Mouse (Mus musculus) cortical plate, adult 2 months (tissue): ENCODE measurements around the gene Wdr25.

Source experiments
- CTCF ChIP-seq: fragments of 200-500 bp; IDR thresholded peaks from 2 replicates; pipeline ENCODE4 v1.5.1; 2011; ENCODE audit warnings: mild to moderate bottlenecking, control low read depth, low read length; ENCODE audit not compliant: insufficient read depth; ENCODE audit errors: extremely low read depth
- POLR2A ChIP-seq: fragments of 200-500 bp; IDR thresholded peaks from 2 replicates; pipeline ENCODE4 v1.6.1; 2011; ENCODE audit warnings: mild to moderate bottlenecking, low read length, control low read depth; ENCODE audit not compliant: insufficient read depth; ENCODE audit errors: extremely low read depth

DNA sequence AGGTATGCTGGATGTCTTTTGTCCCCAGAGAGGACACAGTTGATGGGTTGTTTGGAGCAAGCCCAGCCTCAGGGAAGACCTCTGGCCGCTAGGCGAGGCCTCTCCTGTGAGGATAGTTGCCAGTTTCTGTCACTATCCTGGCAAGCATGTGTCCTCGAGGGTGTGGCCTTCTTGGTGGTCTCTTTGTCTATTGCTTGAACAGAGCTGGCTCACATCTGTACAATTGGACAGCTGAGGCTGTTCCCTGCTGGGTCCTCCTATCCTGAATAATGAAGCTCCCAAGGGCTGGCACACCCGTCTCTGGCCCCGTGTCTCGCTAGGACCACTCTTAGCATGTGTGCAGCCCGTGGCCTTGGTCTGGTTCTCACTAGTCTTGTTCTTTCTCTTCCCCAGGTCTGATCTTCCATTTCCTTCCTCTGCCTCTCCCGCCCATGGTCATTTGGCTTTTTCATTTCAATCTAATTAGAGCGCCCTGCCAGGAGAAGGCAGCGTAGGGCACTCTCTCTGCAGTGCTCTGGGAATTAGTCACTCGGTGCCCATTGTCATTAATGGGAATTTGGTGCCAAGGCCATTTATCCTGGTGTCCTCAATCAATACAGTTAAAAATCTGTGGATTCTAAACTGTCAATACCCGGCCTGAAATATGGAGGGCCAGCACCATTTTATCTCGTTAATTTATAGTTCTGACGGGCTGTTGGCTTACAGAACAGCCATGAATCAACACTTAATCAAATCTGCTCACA lies 88.7 kb downstream of the Wdr25 start:
- no peak for TF ChIP-seq CTCF
- TF ChIP-seq POLR2A: no peak
